Mouse (Mus musculus) neutrophil, adult 5-6 weeks (primary cell): ENCODE data around the gene Aatf. TPM values are rescaled to one million over a fixed set of nuclear protein-coding genes. Genes with fewer than 3 reads are reported as not detected.
A peak's percentile ranks its signal among the peaks of the same experiment; 100 is the strongest.

ENCODE experiments used
- ATAC-seq: fragments of 151-379, 151-347 bp; 2 replicates; pipeline ENCODE4 v1.8.0; 2017; ENCODE audit warnings: mild to moderate bottlenecking, moderate TSS enrichment; ENCODE audit not compliant: insufficient number of reproducible peaks, poor library complexity, low FRiP score, severe bottlenecking; ENCODE audit errors: extremely low read depth
- total RNA-seq: library from RNA; stranded (forward); fragments of 200-1000 nt; gene quantifications from 2 replicates; pipeline ENCODE4 v1.2.3, GENCODE M21; 2017

Aatf gene
- total RNA-seq, 1 experiment from 2014 or later: 49.7 TPM

- no peak for ATAC-seq
Observed at GRCm38 (mm10) chr11:84473093-84473667, 40.1 kb downstream of the Aatf start.

- no peak for ATAC-seq
Observed at GRCm38 (mm10) chr11:84464571-84464970, 48.8 kb downstream of the Aatf start.

DNA sequence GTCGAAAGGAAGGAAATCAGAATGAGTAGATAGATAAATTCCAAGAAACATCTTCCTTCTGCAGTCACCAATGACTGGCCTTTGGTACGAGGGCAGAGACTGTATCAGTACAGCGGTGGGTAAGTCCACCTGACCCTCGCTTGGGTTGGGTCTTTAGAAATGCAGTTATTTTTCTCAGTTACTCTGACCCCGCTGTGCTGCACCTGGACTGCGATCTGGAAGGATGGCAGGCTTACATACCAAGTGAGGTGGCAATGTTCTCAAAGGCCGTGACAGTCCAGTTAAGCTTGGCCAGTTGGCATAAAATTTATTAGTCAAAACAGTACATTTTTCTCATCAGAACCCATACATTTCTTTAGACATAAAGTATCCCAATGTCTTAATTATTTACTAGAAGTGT is 59.4 kb downstream of the Aatf start:
- no peak for ATAC-seq

DNA sequence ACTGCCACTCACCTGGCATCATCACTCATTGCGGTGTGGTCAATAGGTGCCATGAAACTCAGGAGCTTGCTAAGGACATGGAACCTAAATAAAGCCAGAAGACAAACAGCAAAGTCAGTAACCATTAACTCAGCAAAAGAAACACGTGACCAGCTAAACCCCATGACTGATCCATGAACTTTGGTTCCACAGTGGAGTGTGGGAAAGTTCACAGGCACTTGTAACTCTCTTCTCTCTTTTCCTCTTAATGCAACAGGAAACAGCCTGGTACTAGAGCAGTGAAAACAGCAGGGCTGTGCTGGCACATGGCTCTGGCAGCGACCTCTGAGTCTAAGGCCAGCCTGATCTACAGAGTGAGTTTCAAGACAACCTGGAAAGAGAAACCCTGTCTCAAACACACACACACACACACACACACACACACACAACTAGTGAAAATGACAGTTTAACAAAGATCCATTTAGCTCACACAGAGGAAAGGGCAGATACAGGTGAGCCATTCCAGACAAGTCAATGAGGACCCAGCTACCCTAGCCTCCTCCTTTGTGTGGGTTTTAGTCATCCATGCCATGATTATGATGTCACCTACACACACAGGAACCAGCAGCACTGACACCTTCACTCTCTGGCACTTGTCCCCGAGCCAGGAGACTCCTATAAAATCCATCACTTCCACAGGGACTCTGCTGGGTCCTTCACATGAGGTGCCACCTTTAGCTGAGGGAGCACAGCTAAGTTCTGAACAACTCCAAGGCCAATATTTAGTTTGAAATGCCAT is 70.6 kb downstream of the Aatf start:
- ATAC-seq: no peak

DNA sequence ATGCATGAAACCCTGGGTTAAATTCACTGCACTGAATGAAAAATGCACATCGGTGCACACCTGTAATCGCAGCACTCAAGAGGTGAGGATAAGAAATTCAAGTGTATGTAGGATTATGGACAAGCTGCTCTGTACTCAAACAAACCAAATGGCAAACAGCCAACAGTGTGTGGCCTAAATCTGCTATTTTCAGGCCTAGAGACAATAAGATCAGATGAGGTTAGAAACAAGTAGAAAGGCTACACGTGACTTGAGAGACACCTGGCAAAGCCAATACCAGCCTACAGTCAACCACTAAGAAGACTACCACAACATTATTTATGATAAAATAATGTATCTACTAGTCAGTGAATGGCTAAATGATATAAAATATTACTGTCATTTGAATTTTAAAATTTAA is 72.9 kb downstream of the Aatf start:
- ATAC-seq: no peak

DNA sequence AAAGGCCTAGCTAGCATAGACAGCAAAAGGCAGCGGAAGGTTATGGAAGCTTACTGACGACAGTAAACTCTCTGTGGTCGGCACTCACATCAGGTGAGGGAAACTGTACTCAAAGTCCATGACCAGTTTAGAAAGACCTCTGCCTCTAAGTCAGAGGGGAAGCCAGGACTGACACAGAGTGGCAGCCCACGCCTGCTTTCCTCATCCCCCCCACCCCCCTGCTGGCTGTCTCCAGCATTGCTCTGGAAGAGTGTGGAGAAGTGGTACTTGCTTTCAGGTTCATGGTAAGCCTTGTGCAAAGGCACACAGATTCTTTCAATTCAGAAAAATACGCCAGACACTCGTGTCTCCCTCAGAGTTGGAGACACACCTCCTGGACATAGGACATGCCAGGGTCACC is 78.4 kb downstream of the Aatf start:
- ATAC-seq: no peak

- no peak for ATAC-seq
Observed at GRCm38 (mm10) chr11:84430336-84430735, 83.0 kb downstream of the Aatf start.

DNA sequence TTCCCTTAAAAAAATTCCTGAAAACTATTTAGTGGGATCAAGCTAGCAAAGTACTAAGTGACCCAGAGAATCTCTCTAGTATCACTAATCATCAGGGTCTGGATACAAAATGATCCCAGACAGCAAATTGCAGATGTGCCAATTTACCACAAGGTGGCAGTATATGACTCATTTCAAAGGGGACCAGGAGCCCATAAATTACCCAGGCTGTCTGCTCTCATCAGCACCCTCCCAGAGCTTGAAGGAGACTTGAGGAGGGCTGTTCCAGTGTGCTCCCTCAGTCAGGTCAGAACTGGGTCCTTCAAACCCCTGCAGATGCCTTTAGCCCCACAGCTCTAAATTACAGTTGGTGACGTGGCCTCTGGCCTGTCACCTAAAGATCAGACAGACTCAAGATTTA is 83.7 kb downstream of the Aatf start:
- ATAC-seq: peak; percentile 37; the same call in 1 of the 2 replicates

DNA sequence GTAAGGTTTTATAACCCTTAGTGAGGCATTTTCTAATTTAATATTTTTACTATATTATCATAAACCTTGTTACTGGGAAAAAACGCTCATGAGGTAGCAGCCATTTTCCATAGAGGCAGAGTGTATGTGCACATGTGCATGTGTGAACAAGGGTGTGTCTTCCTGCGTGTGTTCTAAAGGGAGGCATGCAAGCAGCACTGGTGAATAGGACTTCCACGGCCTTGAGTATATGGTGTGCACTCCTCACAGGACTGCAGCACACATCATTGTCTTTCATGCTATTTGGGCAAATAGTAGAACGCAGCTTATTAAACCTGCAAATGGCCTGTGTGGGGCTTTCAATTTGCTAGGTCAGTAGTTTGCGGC is 86.7 kb downstream of the Aatf start:
- no peak for ATAC-seq

GRCm38 (mm10) chr11:84425736-84426632 is 87.3 kb downstream of the Aatf start:
- ATAC-seq: no peak

GRCm38 (mm10) chr11:84420779-84421178 is 92.5 kb downstream of the Aatf start:
- ATAC-seq: no peak

GRCm38 (mm10) chr11:84413111-84413510 is 100.2 kb downstream of the Aatf start:
- ATAC-seq: no peak

DNA sequence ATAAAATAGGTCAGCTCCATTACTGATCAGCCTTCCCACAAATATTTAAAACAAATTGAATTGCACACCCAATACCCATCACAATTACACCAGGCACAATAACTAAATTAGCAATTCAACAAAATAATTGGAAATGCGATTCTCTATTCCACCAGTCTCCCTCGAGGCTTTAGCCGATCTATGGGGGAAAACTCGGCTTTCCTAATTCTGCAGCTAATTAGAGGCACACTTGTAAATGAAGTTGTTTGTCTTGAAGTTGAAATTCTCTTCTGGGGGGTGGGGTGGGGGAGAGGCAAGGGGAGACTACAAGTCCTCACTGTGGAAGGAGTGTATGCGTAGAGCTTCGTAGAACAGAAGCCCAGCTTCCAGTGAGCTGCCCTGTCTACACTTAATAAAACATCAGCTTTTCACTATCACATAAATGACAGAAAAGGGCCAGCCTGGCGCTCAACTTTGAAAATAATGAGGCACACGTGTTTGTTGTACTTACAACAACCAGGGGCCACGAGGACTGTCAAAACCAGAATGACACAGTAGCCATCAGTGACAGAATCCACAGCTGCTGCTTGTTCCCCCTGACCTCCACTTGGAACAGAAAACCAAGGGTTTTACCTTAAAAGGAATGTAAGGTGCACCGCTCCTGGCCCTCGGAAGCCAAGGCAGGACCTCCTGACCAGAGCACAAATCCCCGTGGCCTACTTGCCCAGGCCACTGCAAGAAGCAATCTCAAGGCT is 101.0 kb downstream of the Aatf start:
- ATAC-seq: no peak

DNA sequence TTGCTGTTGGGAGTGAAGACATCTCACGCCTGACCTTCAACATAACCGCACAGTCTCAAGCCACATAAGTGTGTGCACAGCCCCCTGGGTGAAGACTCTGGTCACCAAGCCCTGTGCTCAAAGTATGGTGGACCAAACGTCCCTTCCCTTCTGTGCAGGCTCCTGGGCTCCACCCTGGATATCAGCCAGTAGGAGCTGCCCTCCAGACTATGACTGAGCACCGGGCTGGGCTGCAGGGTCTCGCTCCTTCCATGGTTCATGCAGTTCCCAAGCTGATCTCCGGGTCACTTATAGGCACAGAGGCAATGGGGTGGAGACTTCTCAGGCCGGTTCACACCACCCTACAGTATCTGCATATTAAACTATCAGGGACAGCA is 101.7 kb downstream of the Aatf start:
- ATAC-seq: no peak

- ATAC-seq: no peak
Observed at GRCm38 (mm10) chr11:84410879-84411641, 102.3 kb downstream of the Aatf start.

GRCm38 (mm10) chr11:84410383-84410782 is 102.9 kb downstream of the Aatf start:
- no peak for ATAC-seq

- no peak for ATAC-seq
Observed at GRCm38 (mm10) chr11:84406733-84407132, 106.6 kb downstream of the Aatf start.

DNA sequence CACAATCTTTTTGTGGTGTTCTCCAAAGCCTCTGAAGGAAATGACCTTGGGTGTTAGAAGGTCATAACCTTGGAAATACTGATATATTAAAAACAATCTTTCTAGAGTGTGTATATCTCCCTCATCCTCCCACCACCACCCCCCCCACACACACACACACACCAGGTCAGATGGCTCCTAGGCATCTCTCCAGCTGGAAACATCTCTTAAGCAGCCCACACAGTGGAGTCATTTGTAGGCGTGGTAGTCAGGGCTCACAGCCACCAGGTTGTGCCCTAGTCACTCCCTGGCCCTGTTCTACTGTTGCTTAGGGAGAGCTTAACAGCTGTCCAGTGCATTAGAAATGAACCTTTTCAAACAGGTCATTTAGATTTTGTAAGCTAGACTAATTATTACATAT is 118.3 kb downstream of the Aatf start:
- no peak for ATAC-seq

GRCm38 (mm10) chr11:84393571-84393970 is 119.8 kb downstream of the Aatf start:
- no peak for ATAC-seq
